Mouse (Mus musculus) myocyte (in vitro differentiated cells): ENCODE data around the gene Rapgef2.

Experiments
- CEBPB ChIP-seq: IDR thresholded peaks from 2 replicates; pipeline ENCODE4 v1.6.1; 2011; ENCODE audit warnings: mild to moderate bottlenecking, moderate library complexity; ENCODE audit not compliant: poor library complexity, insufficient read depth, severe bottlenecking
- E2F4 ChIP-seq: IDR thresholded peaks from one replicate; pipeline ENCODE4 v1.6.1; 2011; ENCODE audit warnings: mild to moderate bottlenecking, control low read depth, moderate library complexity; ENCODE audit not compliant: insufficient read depth
- MYOD1 ChIP-seq, 3 experiments: IDR thresholded peaks; one replicate each; pipeline ENCODE4 v1.6.1; 2011; ENCODE audit warnings: control low read depth in 2 of 3, low read depth in 2 of 3, mild to moderate bottlenecking in 2 of 3, moderate library complexity in 1 of 3; ENCODE audit not compliant: insufficient read length in 2 of 3, control insufficient read depth in 1 of 3
- POLR2A ChIP-seq: IDR thresholded peaks from one replicate; pipeline ENCODE4 v1.6.1; 2011; ENCODE audit warnings: low read depth, mild to moderate bottlenecking, control low read depth, moderate library complexity; ENCODE audit not compliant: insufficient read length
- POLR2AphosphoS2 ChIP-seq: IDR thresholded peaks from one replicate; pipeline ENCODE4 v1.6.1; 2011; ENCODE audit warnings: low read depth, control low read depth; ENCODE audit not compliant: insufficient read length
- TCF12 ChIP-seq: IDR thresholded peaks from one replicate; pipeline ENCODE4 v1.6.1; 2011; ENCODE audit warnings: mild to moderate bottlenecking, control low read depth; ENCODE audit not compliant: poor library complexity, insufficient read depth, severe bottlenecking
- TCF3 ChIP-seq: IDR thresholded peaks from one replicate; pipeline ENCODE4 v1.6.1; 2011; ENCODE audit warnings: low read depth, control low read depth; ENCODE audit not compliant: insufficient read length
- USF1 ChIP-seq: IDR thresholded peaks from one replicate; pipeline ENCODE4 v1.6.1; 2011; ENCODE audit warnings: low read depth, mild to moderate bottlenecking, control low read depth, moderate library complexity

DNA sequence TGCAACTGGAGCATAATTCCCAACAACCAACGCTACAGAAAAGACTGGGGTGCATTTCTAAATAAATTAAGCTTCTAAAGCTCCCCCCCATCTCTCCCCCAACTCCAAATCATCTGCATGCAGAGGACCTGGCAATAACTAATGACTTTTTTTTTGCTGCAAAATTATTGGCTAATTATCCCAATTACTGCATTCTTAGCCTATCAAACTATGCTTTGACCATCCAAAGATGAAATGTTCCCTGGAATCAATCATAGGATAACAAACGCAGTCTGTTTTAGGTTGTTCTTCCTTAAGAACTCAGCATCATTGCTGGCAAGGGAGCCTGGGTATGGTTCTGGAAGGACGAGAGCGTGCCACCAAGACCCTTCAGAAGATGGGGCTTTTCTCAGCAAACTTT, 22.3 kb upstream of the Rapgef2 start:
- TF ChIP-seq POLR2A: no peak
- no peak for TF ChIP-seq USF1
- TF ChIP-seq TCF3: no peak
- TF ChIP-seq POLR2AphosphoS2: no peak
- no peak for TF ChIP-seq TCF12
- no peak for TF ChIP-seq MYOD1 (IDR thresholded peaks at IDR 0.05; ENCODE audit: control insufficient read depth in 1 of 3, insufficient read length in 2 of 3, low read depth in 2 of 3)
- no peak for TF ChIP-seq CEBPB
- TF ChIP-seq E2F4: no peak
